ENCODE assay signal across 10 mouse cellular contexts in the genomic region with DNA sequence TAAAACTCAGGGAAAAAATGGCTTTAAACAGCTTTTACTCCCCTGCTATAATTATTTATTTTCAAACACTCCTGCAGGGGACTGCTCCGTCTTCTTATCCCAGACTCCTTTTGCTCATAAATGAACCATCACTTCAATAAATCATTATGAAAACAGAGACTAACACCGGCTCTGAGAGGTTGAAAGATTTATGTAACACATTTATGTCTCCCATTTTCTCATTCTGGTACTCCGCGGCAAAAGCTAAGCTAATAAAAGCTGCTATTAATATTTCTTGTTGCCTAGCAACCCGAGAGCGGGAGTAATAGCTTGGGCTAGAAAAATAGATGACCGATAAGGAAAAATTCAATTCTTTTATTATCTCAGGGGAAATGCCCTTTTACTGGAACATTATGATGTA.
DNase-seq lines count a peak whose midpoint lies in the region; ATAC-seq and TF ChIP-seq lines count a peak whose summit lies in the region.
"Had no signal": no experiment of that assay in that cellular context is flagged by ENCODE, and none has a peak within 500 bp of the region (broad histone marks: within the 10 kb centered on the region; RNA-seq: fewer than 3 reads in every experiment).

No protein-coding gene starts in this region.

- no peak for DNase-seq in heart, embryonic 10.5 days (ENCODE audit: low spot score)
- DNase-seq in lung, embryonic 14.5 days = peak; percentile 46
- DNase-seq in lung, adult 2 months = no peak
- DNase-seq in spleen, postnatal 10 days (ENCODE audit: low spot score in 2 of 2) = no peak
- DNase-seq: kidney, adult 11 months; lung, adult 18-20 months had no signal

- TF ChIP-seq CTCF in lung, embryonic 14.5 days (IDR thresholded peaks at IDR 0.05; ENCODE audit: low read depth) = no peak
- no peak for TF ChIP-seq CTCF in lung, adult 2 months (IDR thresholded peaks at IDR 0.05; ENCODE audit: insufficient read depth, low read length)

- 43% methylated on average over 7 of the region's 7 CpGs for WGBS in heart, embryonic 16.5 days
- WGBS in heart, embryonic 10.5 days = 82% methylated on average over 7 of the region's 7 CpGs
- 24% methylated on average over 7 of the region's 7 CpGs for WGBS in lung, embryonic 14.5 days
- 29% methylated on average over 7 of the region's 7 CpGs for WGBS in lung, adult 2 months
- WGBS in hindbrain, embryonic 15.5 days = 40% methylated on average over 7 of the region's 7 CpGs

- H3K9ac ChIP-seq in heart, embryonic 16.5 days (ENCODE audit: low read length) = no peak overlapping the region
- no peak overlapping the region for H3K9ac ChIP-seq in lung, embryonic 14.5 days
- no peak overlapping the region for H3K9ac ChIP-seq in hindbrain, embryonic 15.5 days

- peak overlapping the region; percentile 36 for H3K4me3 ChIP-seq in heart, embryonic 16.5 days (ENCODE audit: low read length)
- H3K4me3 ChIP-seq in heart, embryonic 10.5 days = no peak overlapping the region
- H3K4me3 ChIP-seq in lung, embryonic 14.5 days (ENCODE audit: low read depth, low read length) = no peak overlapping the region
- no peak overlapping the region for H3K4me3 ChIP-seq in lung, adult 2 months (replicated peaks; ENCODE audit: extremely low read depth, low read depth, low read length)
- no peak overlapping the region for H3K4me3 ChIP-seq in hindbrain, embryonic 15.5 days
- no peak overlapping the region for H3K4me3 ChIP-seq in myocyte

- no peak for ATAC-seq in heart, embryonic 16.5 days (replicated peaks; ENCODE audit: extremely low read depth, insufficient read depth, low FRiP score)
- ATAC-seq in lung, embryonic 14.5 days (ENCODE audit: insufficient read depth) = no peak
- ATAC-seq in hindbrain, embryonic 15.5 days (ENCODE audit: low FRiP score, low read depth) = peak; percentile 68
- no peak for ATAC-seq in erythroblast, adult 5-6 weeks (replicated peaks; ENCODE audit: low FRiP score, poor library complexity, severe bottlenecking)

- no peak overlapping the region for H3K27ac ChIP-seq in heart, embryonic 16.5 days (ENCODE audit: low read length)
- H3K27ac ChIP-seq in heart, embryonic 10.5 days = no peak overlapping the region
- H3K27ac ChIP-seq in lung, embryonic 14.5 days (ENCODE audit: low read depth) = no peak overlapping the region
- peak overlapping the region; percentile 73 for H3K27ac ChIP-seq in hindbrain, embryonic 15.5 days (replicated peaks)

- peaks cover under 1% of the 10 kb centered on the region; the same call in 1 of the 2 replicates for H3K27me3 ChIP-seq in heart, embryonic 16.5 days (ENCODE audit: control insufficient read depth, insufficient read depth, low read length)
- peaks cover 12% of the 10 kb centered on the region for H3K27me3 ChIP-seq in heart, embryonic 10.5 days (ENCODE audit: insufficient read depth, poor library complexity, severe bottlenecking)
- peaks cover 14% of the 10 kb centered on the region; the same call in 1 of the 2 replicates for H3K27me3 ChIP-seq in lung, embryonic 14.5 days (ENCODE audit: insufficient read depth, low read length)
- H3K27me3 ChIP-seq in hindbrain, embryonic 15.5 days = peaks cover 16% of the 10 kb centered on the region
- H3K27me3 ChIP-seq in myocyte (ENCODE audit: control insufficient read depth, insufficient read depth, insufficient read length) = peaks cover 28% of the 10 kb centered on the region

- no peaks in the 10 kb centered on the region for H3K36me3 ChIP-seq in heart, embryonic 16.5 days (ENCODE audit: control insufficient read depth, insufficient read depth)
- no peaks in the 10 kb centered on the region for H3K36me3 ChIP-seq in heart, embryonic 10.5 days
- no peaks in the 10 kb centered on the region for H3K36me3 ChIP-seq in lung, embryonic 14.5 days (ENCODE audit: insufficient read depth)
- H3K36me3 ChIP-seq in hindbrain, embryonic 15.5 days = no peaks in the 10 kb centered on the region
- H3K36me3 ChIP-seq in myocyte (ENCODE audit: control insufficient read depth, insufficient read depth) = no peaks in the 10 kb centered on the region

- peaks cover 24% of the 10 kb centered on the region for H3K4me1 ChIP-seq in heart, embryonic 16.5 days (ENCODE audit: control insufficient read depth, insufficient read depth, low read length)
- H3K4me1 ChIP-seq in heart, embryonic 10.5 days = peaks cover 18% of the 10 kb centered on the region
- no peaks in the 10 kb centered on the region for H3K4me1 ChIP-seq in lung, embryonic 14.5 days (ENCODE audit: insufficient read depth)
- H3K4me1 ChIP-seq in lung, adult 2 months (ENCODE audit: control insufficient read depth, insufficient read depth, low read length) = no peaks in the 10 kb centered on the region
- peaks cover 31% of the 10 kb centered on the region for H3K4me1 ChIP-seq in hindbrain, embryonic 15.5 days (replicated peaks)

- H3K9me3 ChIP-seq in heart, embryonic 16.5 days (replicated peaks; ENCODE audit: control insufficient read depth, low read length) = no peaks in the 10 kb centered on the region
- no peaks in the 10 kb centered on the region for H3K9me3 ChIP-seq in heart, embryonic 10.5 days
- H3K9me3 ChIP-seq in lung, embryonic 14.5 days (ENCODE audit: low read depth, low read length) = no peaks in the 10 kb centered on the region
- no peaks in the 10 kb centered on the region for H3K9me3 ChIP-seq in hindbrain, embryonic 15.5 days

- TF ChIP-seq POLR2A in lung, adult 2 months (IDR thresholded peaks at IDR 0.05; ENCODE audit: borderline replicate concordance, extremely low read depth, low read depth, low read length) = no peak
- no peak for TF ChIP-seq POLR2A in myocyte (IDR thresholded peaks at IDR 0.05; ENCODE audit: insufficient read length, low read depth)

- H3K4me2 ChIP-seq in heart, embryonic 16.5 days (ENCODE audit: low read depth, low read length) = peak overlapping the region; percentile 62
- 0 out of 2 replicates have a peak overlapping the region, but pooled peaks have one; percentile 5 for H3K4me2 ChIP-seq in lung, embryonic 14.5 days
- H3K4me2 ChIP-seq in hindbrain, embryonic 15.5 days = peak overlapping the region; percentile 22; the same call in 1 of the 2 replicates
- H3K4me2 ChIP-seq in myocyte (ENCODE audit: low read depth) = peak overlapping the region; percentile 43

- H3K79me2 ChIP-seq in myocyte (ENCODE audit: control insufficient read depth, insufficient read depth) = no peaks in the 10 kb centered on the region

- no peak overlapping the region for H3ac ChIP-seq in myocyte (ENCODE audit: control insufficient read depth, insufficient read length)

TF ChIP-seq in myocyte, 11 proteins besides CTCF, POLR2A, EP300 and RAD21:
- TF ChIP-seq MAX (IDR thresholded peaks at IDR 0.05; ENCODE audit: low read depth) = no peak
TF ChIP-seq in myocyte: peak in this region for 0.

Comparison
In these comparisons a context has a peak if more than half of its experiments do, and no peak if none do; other contexts are left out.
1. H3K4me2 ChIP-seq: peak in every context shown above with its lines; median percentile 62 in heart, embryonic 16.5 days; 43 in myocyte; 22 in hindbrain, embryonic 15.5 days; 5 in lung, embryonic 14.5 days.